9 mouse cellular contexts compared by ENCODE assay signal in the genomic region with DNA sequence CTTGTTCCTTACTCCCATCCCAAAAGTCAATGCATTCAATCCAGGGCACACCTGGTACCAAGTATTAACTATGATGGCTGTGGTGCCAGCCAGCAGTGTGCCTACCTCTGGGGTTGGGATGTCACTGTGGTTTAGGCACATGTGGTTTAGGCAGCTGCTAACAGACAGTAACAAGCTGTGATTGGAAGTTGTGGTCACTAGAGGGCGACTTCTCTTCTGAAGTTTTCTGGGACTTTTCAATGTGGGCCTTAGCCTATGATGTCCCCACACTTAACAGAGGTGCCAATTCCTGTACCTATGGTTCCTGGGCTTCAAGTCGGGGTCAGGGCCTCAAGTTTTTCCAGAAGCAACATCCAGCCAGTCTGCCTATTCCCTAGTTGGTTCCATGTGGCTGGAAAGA. TPM values are rescaled to one million over a fixed set of nuclear protein-coding genes. Genes with fewer than 3 reads are reported as not detected.
DNase-seq lines count a peak whose midpoint lies in the region; ATAC-seq and TF ChIP-seq lines count a peak whose summit lies in the region.
"Had no signal": no experiment of that assay in that cellular context is flagged by ENCODE, and none has a peak within 500 bp of the region (broad histone marks: within the 10 kb centered on the region; RNA-seq: fewer than 3 reads in every experiment).

No protein-coding gene starts in this region.

- peak; percentile 37; the same call in 1 of the 2 replicates for TF ChIP-seq CTCF in cerebellum, adult 2 months (IDR thresholded peaks at IDR 0.05; ENCODE audit: borderline replicate concordance, insufficient read depth, low read depth, low read length)
- TF ChIP-seq CTCF in layer of hippocampus, adult 2 months (conservative IDR thresholded peaks at IDR 0.05) = peak; percentile 83
- peak; percentile 74 for TF ChIP-seq CTCF in kidney, postnatal 0 days (IDR thresholded peaks at IDR 0.05; ENCODE audit: low read depth)

- no peak overlapping the region for H3K9ac ChIP-seq in kidney, postnatal 0 days (ENCODE audit: low read depth, low read length)

- no peaks in the 10 kb centered on the region for H3K27me3 ChIP-seq in cerebellum, adult 2 months (ENCODE audit: control insufficient read depth, insufficient read depth, low read length)
- no peaks in the 10 kb centered on the region for H3K27me3 ChIP-seq in kidney, postnatal 0 days (ENCODE audit: insufficient read depth, low read length)

- no peak overlapping the region for H3K27ac ChIP-seq in cerebellum, adult 2 months (ENCODE audit: insufficient read depth, low read length)
- H3K27ac ChIP-seq in layer of hippocampus, adult 2 months = no peak overlapping the region
- H3K27ac ChIP-seq in kidney, postnatal 0 days = no peak overlapping the region

- H3K9me3 ChIP-seq in kidney, postnatal 0 days (replicated peaks; ENCODE audit: low read length) = no peaks in the 10 kb centered on the region
- H3K9me3 ChIP-seq: megakaryocyte, embryonic 14.5 days had no signal

- no peaks in the 10 kb centered on the region for H3K4me1 ChIP-seq in cerebellum, adult 2 months (ENCODE audit: control insufficient read depth, insufficient read depth, low read length)
- peaks cover 11% of the 10 kb centered on the region for H3K4me1 ChIP-seq in kidney, postnatal 0 days (replicated peaks; ENCODE audit: insufficient read depth, low read length)

- H3K4me3 ChIP-seq in cerebellum, adult 2 months (replicated peaks; ENCODE audit: insufficient read depth, low read depth, low read length) = no peak overlapping the region
- no peak overlapping the region for H3K4me3 ChIP-seq in layer of hippocampus, adult 2 months
- no peak overlapping the region for H3K4me3 ChIP-seq in kidney, postnatal 0 days (replicated peaks; ENCODE audit: low read depth, low read length)
- H3K4me3 ChIP-seq: megakaryocyte, embryonic 14.5 days had no signal

- no peak for TF ChIP-seq POLR2A in cerebellum, adult 2 months (IDR thresholded peaks at IDR 0.05; ENCODE audit: borderline replicate concordance, insufficient read depth, low read length)

- no peak for DNase-seq in cerebellum, adult 2 months
- no peak for DNase-seq in cerebellum, adult 11-12 months
- DNase-seq in layer of hippocampus, adult 2 months (ENCODE audit: low spot score in 2 of 2) = peak; percentile 19 to 38
- DNase-seq in layer of hippocampus, adult 9-11 months = no peak
- peak; percentile 42 for DNase-seq in adipocyte (ENCODE audit: low spot score)
- DNase-seq in kidney, postnatal 0 days (ENCODE audit: low spot score) = peak; percentile 67
- DNase-seq in mesoderm, embryonic 11.5 days (ENCODE audit: low read depth, low spot score) = peak; percentile 56
- DNase-seq in urinary bladder, postnatal 25 days (ENCODE audit: low spot score) = no peak

- no peaks in the 10 kb centered on the region for H3K36me3 ChIP-seq in kidney, postnatal 0 days (ENCODE audit: insufficient read depth, low read length)

- no peak for ATAC-seq in kidney, postnatal 0 days (replicated peaks; ENCODE audit: low FRiP score, low read depth)

- H3K4me2 ChIP-seq in kidney, postnatal 0 days (ENCODE audit: low read length) = no peak overlapping the region

- WGBS in cerebellum, adult 2 months = 20% methylated on average over 2 of the region's 2 CpGs
- 10% methylated on average over 2 of the region's 2 CpGs for WGBS in kidney, postnatal 0 days

RNA-seq across cellular contexts. Expression of a gene that starts 45.0 kb away (rescaled TPM):
- polyA plus RNA-seq in cerebellum, adult 2 months (2012; rRNA removed) = 0.54 and 1.6 TPM in 2 replicates
- under 1 TPM; 0.29 to 0.97 TPM for total RNA-seq in layer of hippocampus, adult 2 months (2021)
- polyA plus RNA-seq in kidney, postnatal 0 days (2015; fragmentation: Nextera tagmentation; extraction: Ambion mirVana) = 12.6 and 13.4 TPM in 2 replicates

RNA-seq across cellular contexts. Expression of a gene that starts 56.7 kb away (rescaled TPM):
- polyA plus RNA-seq in cerebellum, adult 2 months (2012; rRNA removed) = 0.10 and 0.13 TPM in 2 replicates
- not detected for total RNA-seq in layer of hippocampus, adult 2 months (2021)
- polyA plus RNA-seq in kidney, postnatal 0 days (2015; fragmentation: Nextera tagmentation; extraction: Ambion mirVana) = 3.4 and 3.9 TPM in 2 replicates

Comparison
In these comparisons a context has a peak if more than half of its experiments do, and no peak if none do; other contexts are left out.
1. DNase-seq: peak in layer of hippocampus, adult 2 months (2 of 2), adipocyte (single experiment), kidney, postnatal 0 days (single experiment) and mesoderm, embryonic 11.5 days (single experiment); none in cerebellum, adult 2 months (0 of 2), cerebellum, adult 11-12 months (single experiment), layer of hippocampus, adult 9-11 months (single experiment) and urinary bladder, postnatal 25 days (single experiment).
2. Peak in every context shown above with its lines, with median percentiles within 50 percentile points of each other: CTCF ChIP-seq.